Mouse (Mus musculus) frontal cortex, postnatal 36 days (tissue): ENCODE measurements around the gene Parp8.

ENCODE experiments used
- DNase-seq, 2 experiments: peaks; one replicate each; pipeline ENCODE4 v3.0.0; 2022; ENCODE audit warnings: low spot score in 2 of 2

The Parp8 gene

DNA sequence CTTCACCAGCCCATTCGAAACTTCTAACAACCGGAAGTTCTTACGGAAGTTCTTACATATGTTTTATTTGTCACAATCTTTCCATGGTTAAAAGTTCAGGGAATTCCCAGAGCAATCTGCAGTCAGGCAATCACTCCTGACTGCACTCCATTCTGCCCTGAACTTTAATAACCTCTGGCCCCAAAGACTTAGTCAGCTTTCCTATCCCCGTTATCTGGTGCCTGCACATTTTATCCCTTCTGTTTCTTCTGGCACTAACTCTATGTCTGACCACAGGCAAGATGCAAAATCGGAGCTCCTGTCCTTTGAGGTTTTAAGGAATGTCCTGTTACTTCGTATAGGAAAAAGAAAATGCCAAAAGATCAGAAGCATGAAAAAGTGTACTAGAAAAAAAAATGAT is 4.7 kb downstream of the Parp8 start:
- no peak for DNase-seq

DNA sequence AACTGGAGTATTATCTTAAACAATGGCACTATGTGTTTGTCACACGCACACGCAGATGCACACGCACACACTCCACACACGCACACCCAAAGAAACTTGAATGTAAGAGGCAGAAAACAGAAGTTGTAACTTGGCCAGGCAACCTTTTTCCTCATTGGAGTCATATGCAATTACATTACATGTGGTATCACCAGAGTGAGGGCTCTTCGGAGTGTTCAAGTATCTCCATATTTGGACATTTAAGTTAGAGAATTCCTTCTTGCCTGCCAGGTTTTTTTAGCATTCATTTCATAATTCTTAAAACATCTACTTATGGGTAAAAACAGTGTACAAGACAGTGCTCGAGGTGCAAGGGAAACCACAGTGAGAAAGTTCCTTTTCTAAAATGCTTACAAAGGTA is 6.7 kb downstream of the Parp8 start:
- no peak for DNase-seq

DNA sequence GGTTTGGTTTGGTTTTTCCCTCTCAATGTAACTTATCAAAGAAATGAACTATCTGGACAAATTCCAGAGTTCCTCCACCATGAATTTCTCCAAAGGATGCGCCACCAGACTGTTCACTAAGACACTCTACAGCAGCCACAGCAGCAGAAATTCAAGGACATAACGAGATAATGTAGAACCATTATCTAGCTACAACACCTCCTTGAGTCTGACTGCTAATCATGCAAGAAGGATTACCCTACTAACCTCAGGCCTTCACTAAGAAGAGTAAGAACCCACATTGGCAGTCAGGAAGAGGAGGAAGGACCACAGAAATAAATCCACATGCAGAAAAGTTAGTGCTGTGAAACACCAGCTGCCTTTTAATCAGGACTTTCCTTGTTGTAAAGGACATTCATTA is 11.8 kb downstream of the Parp8 start:
- no peak for DNase-seq

DNA sequence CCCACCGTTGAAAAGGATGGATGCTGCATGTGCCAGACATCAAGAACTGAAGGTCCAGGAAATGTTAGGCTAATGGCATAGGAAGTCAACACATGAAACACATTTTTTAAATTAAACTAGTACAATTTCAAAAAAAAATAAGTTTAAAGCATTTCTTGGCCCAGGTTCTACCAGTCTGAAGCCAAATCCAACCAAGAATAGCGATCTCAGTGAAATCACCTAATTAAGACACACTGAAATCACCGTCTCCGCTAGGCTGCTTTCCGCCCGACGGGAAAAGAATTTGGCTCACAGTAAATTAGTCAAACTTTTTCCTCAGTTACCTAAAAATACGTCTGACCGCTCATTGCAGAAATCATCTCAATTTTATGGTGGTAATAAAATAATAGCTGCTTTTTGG is 13.3 kb downstream of the Parp8 start:
- DNase-seq = no peak

DNA sequence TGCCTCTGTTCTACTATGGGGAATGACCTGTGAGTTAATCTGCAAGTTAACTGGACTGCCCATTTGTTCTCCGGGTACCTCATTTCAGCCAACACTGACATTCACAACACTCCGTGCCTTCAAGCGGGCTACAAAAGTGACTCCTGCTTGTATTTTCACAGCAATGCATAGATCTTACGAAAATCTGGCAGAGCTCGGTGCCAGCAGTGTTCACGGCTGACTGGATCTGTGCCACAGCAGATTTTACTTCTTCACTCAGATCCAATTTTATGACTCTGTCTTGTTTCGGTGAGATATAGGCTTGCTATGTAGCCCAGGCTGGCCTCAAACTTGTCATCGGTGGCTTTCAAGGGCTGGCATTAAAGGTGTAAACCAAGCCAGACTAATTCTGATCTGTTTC is 15.2 kb downstream of the Parp8 start:
- peak; percentile 28 to 69 for DNase-seq

DNA sequence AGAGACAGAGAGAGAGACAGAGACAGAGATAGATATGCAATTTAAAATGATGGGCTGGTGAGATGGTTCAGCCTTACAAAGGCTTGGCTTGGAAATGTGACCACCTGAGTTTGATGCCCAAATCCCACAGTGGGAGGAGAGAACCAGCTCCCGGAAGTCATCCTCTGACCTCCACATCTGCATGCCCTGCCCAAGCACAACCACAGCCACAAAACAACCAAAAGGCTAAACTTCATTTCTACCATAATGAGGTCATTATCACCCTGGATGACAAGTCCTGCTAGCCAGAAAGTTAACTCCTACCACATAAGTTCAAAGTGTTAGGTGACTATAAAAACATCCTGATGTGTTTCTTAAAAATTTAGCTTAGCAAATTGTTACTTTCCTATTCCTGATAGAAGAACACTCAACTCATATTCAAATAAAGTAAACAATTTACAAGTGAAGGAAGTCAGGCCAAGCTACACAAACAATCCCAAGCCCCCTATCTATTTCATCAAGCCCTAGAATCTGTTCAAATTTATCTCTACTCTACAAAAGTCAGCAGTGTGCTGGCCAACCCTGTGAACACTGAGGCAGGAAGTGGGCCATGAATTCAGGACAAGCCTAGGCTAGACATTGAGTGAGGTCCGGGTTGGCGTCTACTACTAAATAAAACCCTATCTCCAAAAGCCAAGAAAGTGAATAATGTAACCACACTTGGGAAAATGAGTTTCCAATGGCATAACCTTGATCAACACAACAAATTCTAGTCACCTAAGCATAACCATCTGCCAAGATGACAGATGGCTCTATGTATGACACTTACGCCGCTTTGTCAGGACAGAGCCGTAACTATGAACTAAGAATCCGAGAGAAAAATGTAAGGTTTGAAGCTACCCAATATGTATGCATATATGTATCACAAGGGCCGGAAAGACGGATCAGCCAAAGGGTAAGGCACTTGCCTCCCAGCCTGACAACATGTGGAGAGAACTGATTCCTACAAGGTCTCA is 17.0 kb downstream of the Parp8 start:
- DNase-seq = no peak

DNA sequence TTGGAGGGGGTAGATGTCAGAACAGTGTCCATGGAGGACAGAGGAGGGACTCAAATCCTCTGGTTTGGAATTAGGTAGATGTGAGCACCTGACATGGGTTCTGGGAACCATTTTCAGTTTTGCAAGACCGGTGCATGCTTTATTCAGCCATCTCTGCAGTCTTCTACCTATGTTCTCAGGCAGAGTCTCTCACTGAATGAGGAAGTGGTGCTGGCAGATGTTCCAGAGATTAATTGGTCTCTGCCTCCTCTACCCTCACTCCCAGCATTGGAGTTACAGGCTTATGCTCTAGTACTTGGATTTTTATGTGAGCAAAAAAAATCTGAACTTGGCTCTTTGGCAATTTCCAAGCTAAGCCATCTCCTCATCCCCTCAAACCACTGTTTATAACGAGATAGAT is 17.8 kb downstream of the Parp8 start:
- DNase-seq = no peak

DNA sequence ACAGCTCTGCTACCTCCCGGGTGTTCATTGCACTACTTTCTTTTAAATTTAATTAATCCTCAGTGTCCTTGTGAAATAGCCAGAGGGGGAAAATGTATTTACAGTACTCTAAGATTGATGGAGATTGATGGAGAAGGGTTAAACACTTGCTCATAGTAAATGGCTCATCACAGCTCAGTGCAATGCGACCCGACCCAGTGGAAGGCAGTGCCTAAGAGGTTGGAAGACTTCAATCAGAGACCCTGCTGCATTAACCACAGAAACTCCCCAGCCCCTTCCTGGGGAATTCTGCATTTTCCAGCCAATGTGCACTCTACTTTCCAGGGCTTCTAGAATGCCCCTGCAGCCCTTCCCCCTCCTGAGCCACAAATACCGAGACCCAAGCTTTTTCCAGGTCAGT is 18.7 kb downstream of the Parp8 start:
- no peak for DNase-seq

DNA sequence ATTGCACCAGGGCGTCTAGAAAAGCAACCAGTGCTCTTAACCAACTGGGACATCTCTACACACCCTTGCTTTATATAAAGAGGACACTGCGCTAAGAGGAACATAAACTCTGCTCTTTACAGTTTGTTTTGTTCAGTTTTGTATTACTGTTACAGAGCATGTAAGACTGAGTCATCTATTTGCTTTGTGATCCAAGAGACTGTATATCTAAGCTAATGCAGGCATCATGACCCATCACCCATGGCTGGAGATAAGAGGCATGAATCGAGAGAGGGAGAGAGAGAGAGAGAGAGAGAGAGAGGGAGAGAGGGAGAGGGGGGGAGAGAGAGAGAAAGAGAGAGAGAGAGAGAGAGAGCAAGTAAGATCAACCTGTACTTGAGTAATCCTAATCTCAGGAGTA is 24.8 kb downstream of the Parp8 start:
- DNase-seq = no peak

DNA sequence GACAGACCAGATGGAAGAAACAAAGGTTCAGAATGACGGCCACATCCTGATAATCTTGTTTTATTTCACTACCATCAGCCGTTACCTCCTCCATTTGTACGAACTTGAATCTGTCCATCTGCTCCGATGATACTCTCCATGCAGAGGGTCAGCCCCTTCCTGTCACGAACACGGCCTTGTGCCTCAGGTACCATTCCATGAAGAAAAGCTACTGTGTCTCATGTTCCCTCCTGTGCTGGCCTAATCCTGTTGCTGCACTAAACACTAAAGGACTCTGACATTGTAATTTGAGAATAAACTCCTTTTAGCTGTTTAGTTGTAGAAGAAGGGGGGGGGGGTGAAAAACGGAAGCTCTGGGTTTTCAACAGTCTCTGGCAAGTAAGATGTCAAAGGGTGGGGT is 33.8 kb downstream of the Parp8 start:
- no peak for DNase-seq

DNA sequence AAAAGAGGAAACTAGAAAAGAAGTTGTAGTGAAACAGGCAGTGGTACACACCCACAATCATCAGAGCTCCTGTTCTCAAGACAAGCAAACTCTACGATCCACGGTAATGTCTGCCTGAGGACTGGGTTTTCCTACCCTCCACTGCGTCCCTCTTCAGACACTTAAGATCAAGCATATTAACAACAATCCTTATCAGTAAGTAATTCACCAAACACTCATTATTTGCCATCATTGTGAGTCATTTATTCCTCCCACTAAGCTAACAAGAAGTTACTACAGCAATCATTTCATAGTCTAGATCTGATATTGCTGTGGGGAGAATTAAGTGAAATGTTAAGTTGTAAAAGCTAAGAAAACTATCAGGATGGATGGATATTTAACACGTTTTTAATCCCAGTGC is 35.0 kb downstream of the Parp8 start:
- DNase-seq = no peak

DNA sequence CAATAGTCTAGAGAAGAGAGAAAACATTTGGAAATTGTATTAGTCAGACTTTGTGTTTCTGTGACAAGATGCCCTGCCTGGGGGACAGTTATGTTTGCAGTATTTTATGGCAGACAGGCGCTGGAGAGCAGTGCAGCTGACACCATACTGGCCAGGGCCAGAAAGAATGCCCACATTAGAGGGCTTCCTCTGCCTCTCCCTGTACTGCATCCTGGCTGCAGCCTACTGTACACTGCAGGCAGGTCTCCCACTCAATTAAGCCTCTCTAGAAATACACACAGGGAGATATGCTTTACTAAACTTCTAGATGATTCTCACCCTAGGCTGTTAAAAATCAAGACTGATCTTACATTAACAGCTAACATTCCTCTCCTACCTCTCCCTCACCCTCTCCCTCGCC is 36.6 kb downstream of the Parp8 start:
- DNase-seq = no peak

DNA sequence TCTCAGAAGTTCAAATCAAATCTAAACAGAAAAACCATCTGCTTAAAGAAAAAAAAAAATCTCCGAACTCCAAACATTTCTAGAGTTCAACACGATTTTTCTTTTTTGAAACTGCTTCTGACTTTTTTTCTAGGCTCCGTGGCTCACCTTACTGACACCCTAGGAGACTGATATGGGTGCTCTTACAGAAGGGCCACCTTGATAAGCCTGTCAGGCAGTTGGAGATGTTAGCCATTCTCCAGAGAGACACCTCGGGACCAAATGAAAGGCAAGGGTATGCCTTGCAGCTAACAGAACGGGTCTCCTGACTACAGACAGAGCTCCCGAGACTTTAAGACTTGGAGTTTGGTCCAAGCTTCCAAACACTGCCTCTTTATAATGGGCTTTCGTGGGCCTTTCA is 37.1 kb downstream of the Parp8 start:
- DNase-seq = no peak

DNA sequence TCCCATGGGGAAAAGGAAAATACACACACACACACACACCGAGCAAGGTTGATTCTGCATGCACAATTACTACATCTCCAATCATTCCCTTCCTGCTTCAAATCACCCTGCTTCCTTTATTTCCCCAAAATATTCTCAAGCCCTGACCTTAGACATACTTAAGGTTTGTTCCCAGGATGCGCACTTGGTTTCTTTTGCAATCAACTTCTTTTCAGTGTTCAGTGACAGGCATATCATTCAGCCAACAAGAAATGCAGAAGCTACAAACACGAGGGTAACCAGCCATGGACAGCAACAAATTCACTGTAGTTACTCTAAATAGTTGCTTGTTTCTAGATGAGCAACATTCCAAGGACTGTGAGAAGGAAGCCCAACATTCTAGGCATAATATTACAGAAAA is 38.1 kb downstream of the Parp8 start:
- no peak for DNase-seq

DNA sequence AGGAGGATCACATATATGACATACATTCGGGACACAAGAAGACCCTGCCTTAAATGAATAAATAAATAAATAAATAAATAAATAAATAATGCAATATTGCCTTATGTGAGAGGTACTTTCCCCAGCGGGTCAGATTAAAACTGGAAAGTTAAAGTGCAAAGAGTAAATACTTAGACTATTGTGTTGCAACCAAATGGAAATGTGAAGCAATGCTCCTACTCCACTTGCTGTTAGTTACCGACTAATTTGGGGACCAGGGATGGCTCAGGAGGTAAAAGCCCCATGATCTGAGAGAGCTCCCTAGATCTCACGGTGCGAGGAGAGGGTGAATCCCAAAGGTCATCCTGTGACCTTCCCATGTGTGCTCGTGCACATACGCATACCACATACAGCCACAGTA is 38.7 kb downstream of the Parp8 start:
- no peak for DNase-seq

DNA sequence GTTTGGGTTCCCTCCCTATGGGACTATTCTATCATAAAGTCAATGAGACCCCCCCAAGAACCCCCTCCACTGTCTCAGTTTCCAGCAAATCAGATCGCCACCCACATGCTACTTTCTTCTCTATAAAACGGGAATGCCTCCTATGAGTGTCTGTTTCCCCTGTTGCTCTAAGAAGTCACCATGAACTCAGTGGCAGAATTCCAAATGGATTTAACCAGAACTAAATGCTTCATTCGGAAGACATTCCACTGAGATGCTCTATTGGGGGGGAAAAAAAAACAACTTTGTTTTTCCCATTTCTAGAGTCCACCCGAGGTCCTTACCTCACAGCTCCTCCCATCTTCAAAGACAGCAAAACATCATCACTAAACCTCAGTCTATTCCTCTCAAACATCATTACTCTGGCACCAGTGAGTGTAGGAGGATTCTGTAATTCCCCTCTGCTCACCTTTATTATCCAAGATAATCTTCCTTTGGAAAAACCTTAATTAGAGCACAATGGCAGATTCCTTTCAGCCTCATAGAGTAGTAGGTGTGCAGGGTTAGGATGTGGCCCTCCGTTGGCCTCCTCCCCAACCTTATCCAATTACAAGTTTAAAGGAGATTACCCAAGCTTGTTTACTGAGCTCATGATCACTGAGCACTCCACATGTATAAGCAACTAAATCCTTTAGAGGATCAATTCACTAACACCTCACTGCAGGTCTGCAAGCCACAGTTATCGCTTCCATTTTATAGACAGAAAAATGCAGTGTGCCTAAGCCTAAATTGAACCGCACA is 51.1 kb downstream of the Parp8 start:
- no peak for DNase-seq

DNA sequence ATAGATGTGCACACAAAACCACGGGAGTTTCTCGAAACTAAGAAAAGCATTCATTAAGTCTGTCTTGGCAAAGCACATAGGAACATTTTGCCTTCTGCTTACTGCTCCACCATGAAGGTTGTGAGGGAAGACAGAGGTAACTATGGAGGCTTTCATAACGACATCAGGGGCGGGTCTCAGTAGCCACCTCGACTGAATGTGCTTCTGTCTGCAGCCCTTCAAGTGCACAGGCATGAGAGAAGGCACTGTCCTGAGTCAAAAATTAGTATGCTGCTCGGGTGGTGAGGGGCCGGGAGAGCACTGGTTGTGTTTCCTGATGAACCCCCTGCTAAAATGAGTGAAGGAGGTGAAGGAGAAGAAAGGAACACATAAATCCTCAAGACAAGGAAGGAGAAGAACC is 51.8 kb downstream of the Parp8 start:
- no peak for DNase-seq

DNA sequence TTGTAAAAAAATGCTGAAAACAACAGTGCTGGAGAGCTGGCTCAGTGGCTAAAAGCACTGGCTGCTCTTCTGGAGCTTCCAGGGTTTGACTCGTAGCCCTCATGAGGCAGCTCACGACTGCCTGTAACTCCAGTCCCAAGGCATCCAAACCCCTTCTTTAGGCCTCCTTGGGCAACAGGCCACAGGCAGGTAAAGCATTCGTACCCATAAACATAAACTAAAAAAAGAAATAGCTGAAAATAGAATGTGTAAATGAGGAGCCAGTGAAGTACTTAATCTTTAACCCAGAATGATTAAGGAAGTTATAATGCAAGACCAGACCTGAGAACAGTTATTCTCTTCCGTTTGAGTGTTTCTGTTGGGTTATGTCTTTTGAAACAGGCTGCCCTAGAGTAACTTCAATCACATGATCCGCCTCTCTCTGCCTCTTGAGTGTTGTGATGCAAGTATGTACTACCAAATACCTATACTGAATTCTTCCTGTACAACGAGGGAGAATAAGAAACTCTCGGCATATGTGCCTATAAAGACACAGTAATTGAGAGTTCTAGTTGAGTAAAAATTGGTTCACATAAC is 53.2 kb downstream of the Parp8 start:
- no peak for DNase-seq

DNA sequence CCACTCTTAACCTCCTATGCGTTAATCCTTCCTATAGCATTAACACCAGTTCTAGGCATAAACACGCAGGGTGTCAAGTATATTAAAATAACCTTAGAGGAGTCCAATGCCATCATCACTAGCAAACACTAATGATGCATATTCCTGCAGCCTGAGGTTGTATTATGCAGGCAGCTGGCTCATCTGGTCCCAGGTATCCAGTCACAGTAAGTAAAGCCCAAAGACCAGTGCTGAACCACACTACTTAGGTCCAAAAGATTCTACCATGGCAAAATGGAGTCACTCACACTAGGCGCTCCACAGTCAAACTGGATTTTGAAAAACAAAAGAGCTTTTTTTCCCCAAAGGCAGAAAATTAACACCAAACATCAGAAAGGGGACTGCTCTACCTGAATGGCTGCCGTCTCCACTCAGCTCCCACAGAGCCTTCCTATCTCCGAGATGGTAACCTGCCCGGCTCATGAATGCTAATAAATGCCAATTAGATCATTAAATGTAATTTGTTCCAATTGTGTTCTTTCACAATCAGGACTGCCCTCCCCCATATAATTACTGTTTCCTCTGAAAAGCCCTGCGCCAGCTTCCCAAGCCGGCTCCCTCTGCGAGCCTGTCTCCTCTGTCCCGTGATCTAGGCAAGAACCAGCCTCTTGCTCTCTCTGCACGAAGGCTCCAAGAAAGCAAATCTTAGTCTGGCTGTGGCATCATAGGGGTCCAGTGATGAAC is 54.5 kb downstream of the Parp8 start:
- DNase-seq = no peak

DNA sequence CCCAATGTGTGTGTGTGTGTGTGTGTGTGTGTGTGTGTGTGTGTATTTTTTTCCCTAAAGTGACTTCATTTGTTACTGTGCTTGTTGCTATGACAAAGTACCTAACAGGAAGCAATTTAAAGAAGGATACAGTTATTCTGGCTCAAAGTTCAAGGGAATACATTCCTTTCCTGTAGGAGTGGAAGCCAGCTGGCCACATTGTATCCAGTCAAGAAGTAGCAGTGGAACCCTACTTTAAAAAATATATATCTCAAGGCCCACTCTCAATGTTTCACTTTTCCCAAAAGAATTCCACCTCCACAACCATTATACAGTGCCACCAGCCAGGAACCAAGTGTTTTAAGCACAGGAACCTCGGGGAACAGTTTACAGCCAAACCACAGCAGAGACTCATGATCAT is 55.7 kb downstream of the Parp8 start:
- DNase-seq = peak in 1 of 2 experiments; percentile 13

DNA sequence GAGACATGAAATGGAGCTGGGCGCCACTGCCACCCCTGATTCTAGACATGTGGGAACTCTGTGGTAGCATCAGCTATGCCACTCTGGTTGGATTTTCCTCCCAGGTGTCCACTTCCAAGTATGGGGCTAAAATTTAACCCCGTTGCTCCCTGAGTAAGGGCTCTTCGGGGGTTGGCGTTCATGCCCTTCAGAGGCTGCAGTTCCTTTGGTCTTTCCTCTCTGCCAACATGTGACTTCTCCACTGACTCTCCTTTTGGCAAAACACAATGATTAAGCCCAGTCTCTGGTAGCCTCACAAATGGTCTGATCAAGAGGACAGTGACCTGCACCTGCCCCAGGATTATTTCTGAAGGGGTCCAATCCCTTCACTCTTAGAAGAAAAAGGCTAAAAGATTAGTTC is 56.4 kb downstream of the Parp8 start:
- no peak for DNase-seq

DNA sequence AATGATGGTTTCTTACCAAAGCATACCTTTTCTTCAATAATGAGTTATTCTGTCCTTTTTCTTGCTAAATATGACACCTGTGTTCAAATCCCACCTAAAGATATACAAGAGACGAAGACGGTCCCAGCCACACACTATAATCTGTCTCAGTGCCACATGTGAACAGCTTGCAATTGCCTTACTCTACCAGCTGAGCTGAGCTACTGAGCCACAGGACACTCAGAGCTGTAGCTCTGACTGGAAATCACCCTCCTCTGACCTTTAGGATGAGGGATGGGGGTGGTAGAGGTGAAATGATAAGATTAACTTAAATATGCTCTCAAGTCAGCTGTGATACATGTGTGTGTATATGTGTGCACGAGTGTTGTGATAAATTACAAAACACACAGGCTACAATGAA is 57.9 kb downstream of the Parp8 start:
- DNase-seq = no peak
